Mouse (Mus musculus): ENCODE measurements at regions not wholly inside any gene's neighbourhood (a gene's known extent, or its start where the extent isn't known, plus 50 kb on each side); places are given as distances from the start of the nearest gene placed in this dataset.

- no peak for DNase-seq
These were observed 701.4 kb upstream of the Tmpo start for GRCm38 (mm10) chr10:91882481-91882880.

DNA sequence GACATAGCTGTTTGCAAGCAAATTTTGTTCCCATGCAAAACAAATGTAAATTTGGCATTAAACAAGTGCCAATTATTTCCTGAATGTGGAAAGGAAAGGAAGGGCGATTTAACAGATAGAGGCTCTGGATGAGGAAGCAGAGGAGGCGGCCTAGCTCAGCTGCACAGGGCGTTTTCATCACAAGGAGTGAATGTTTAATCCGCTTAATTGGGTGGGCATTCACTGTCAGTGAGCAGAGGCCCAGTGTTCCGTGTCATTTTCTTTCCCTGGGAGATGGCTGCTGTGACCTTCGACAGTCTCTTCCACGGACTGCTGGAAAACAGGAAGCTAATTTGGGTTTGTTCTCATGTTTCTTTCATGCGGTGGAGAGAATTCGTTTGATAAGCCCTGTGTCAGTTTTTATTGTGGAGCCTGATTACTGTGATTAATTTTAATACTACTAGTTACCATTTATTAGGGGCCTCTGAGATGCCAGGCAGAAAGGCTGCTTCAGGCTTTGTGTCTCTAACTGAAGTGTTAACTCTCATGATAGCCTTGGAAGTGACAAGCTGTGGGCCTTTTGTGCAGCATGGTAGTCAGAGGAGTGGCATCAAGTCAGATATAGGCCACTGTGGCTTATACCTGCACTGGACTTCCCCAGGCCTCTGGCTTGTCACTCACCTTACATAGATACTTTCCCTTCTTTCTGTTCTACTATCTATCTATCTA lies 700.6 kb upstream of the Tmpo start:
- peak; percentile 17 to 19 for DNase-seq

- DNase-seq, result no peak
These were observed 694.3 kb upstream of the Tmpo start for GRCm38 (mm10) chr10:91875450-91875849.

DNA sequence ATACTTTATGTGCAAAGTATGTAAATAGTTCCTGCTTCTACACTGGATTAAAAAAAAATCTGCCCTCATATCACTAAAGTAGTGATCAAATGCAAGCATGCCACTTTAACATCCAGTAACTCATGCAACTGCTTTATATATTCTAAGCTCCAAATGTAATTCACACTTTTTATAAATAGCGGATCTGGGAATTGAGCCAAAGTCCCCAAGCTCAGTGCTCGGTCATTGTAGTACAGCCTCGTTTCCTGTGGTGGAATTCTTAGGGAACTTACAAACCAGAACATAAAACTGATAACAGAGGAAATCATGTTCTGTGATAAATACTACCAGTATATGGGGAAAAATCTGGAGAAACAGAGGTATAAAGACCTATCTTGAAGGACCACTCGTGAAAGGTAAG lies 690.1 kb upstream of the Tmpo start:
- no peak for DNase-seq

DNA sequence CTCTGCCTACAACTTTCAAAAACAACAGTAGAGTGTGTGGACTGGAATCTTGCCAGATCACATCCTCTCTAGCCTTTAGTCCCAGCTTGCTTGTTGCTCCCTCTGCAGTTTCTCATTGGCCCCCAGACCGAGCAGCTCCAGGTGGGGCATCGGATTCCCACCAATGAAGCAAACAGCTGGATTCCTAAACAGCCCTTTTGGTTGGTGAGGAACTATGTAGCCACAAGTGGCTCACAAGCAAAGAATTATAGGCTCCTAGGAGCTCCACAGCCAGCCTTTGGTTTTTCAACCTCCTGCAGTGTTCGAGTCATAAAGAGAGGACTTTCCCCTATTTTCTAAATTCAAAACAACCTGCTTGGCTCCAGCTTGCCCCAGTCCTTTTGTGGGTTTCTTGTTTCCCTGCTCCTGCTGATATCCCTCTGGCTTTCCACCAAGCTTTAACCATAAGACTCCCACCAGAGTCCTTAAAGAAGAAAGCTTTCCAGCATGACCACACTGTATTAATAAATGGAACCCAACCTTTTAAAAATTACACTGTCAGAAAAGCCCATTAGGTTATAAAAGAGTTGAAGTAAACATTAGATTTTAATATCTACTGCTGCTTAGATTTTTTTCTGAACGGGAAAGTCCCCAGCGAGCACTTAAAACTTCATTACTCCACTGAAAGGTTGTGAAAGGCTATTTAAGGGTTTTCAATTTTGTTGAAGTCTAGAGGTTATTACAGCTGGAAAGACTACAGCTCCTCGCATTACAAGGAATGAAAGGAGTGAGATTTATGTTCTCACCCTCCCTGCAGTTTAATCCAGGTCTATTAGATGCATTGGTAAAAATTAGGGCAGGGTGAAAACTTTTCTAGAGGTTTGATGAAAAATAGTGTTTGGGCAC lies 677.8 kb upstream of the Tmpo start:
- no peak for DNase-seq

DNA sequence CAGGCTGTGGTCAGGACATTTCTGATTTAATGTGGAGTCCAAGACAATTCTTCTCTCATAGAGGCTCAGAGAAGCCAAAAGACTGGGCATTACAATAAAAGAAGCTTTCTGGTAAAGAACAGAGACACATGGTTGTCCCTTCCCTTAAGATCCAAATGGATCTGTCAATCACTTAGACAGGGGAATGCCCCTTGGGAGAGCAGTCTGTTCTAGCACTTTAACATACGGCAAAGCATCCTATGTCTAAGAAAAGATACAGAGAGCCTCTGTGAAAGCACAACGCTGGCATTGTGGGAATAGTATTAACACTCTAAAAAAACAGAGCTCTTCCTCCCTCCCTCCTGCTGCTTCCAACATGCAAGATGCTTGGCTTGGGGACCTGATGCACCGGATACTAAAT lies 646.0 kb upstream of the Tmpo start:
- no peak for DNase-seq

DNA sequence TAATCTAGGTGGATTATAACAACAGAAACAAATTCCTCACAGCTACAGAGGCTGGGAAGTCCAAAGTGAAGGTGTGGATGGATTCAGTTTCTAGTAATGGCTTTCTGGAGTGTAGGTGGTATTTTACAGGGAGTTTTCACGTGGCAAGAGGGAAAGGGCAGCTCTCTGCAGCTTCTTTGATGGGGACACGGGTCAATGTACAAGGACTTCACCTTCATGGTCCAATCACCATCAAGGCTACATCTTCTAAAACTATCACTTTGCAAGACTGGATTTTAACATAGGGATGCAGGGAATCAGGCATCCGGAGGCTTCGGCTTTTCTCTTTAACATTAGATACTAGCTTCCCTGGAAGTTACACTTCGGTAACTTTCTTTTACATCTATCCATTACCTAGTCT lies 642.4 kb upstream of the Tmpo start:
- DNase-seq, result no peak

DNA sequence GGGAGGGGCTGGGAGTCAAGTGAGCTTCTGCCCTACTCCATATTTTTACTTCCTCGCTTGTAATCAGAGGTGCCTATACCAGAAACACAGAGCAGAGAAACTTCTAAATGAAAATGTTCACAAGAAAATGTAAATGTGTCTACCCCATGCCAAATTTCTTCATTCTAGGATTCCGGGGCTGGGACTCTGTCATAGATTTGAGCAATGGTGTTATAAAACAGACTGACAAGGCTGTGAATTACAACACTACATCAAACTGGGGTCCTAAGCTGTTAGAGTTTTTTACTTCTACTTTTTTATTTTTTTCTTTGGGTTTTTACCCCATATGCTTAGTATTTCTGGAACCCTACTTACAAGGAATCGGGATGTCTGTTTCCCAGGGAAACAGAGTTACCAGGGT lies 623.8 kb upstream of the Tmpo start:
- no peak for DNase-seq

All from cerebellum, postnatal 10 days (tissue).